Mouse (Mus musculus): ENCODE measurements at regions not wholly inside any gene's neighbourhood (a gene's known extent, or its start where the extent isn't known, plus 50 kb on each side); places are given as distances from the start of the nearest gene placed in this dataset.

- no peak overlapping the region for H3K27ac ChIP-seq
- H3K9me3 ChIP-seq (replicated peaks) = no peaks in the 10 kb centered on the region
- no peak overlapping the region for H3K4me3 ChIP-seq
- no peak overlapping the region for H3K9ac ChIP-seq
- H3K36me3 ChIP-seq = no peaks in the 10 kb centered on the region
- 42% methylated on average over 4 of the region's 4 CpGs for WGBS
- peak; percentile 61; the same call in 1 of the 2 replicates for ATAC-seq (ENCODE audit: low FRiP score)
- H3K4me2 ChIP-seq (replicated peaks) = no peak overlapping the region
- H3K4me1 ChIP-seq = peaks cover 9% of the 10 kb centered on the region
- H3K27me3 ChIP-seq = no peaks in the 10 kb centered on the region
Measured at GRCm38 (mm10) chr16:64275860-64276597, 326.2 kb downstream of the Csnka2ip start.

GRCm38 (mm10) chr16:64275420-64275819 is 326.8 kb downstream of the Csnka2ip start:
- no peak overlapping the region for H3K27ac ChIP-seq
- no peak overlapping the region for H3K4me3 ChIP-seq
- no peaks in the 10 kb centered on the region for H3K36me3 ChIP-seq
- WGBS = 33% methylated on average over 5 of the region's 5 CpGs
- no peaks in the 10 kb centered on the region for H3K9me3 ChIP-seq (replicated peaks)
- no peak overlapping the region for H3K9ac ChIP-seq
- no peaks in the 10 kb centered on the region for H3K27me3 ChIP-seq
- peaks cover 9% of the 10 kb centered on the region for H3K4me1 ChIP-seq
- peak; percentile 90 for ATAC-seq (ENCODE audit: low FRiP score)
- H3K4me2 ChIP-seq (replicated peaks) = no peak overlapping the region

DNA sequence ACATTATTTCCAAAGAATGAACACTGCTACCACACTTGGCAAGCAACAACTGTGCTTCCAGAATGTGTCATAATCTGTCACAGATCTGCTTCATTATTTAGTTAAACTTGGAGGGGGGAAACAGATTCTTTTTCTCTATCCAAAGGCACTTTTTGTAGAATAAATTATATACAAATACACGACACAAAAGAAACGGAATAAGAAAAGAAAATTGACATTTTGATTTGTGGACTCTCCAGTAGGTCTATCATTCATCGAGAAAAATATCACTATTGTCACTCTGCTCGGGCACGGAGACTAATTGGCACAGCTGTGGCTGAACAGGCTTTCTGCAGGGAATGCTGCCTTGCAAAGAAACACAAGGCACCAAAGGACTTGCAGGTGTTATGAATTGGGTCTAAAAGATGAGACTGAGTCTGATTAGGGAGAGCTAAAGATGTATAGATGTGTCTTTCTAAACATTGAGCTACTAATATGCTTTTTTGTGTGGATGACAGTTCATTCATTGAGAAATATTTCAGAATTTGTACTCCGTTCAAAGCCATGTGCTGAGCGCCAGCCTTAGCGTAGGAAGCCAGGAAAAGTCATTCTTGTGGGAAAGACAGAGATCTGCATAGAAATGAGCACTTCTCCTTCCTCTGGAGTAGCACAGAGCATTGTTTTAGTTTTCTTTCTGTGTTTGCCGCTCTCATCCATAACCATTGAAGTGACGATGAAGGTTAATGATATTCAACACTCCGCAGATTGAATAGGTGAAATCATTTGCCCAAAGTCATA is 337.1 kb downstream of the Csnka2ip start:
- Histone ChIP-seq H3K4me1 (peaks cover 7% of the 10 kb centered on the region; the same call in 1 of the 2 replicates), H3K4me3 (no peak overlapping the region), H3K9ac (no peak overlapping the region), H3K36me3 (no peaks in the 10 kb centered on the region), H3K4me2 (replicated peaks) (no peak overlapping the region), H3K27me3 (no peaks in the 10 kb centered on the region), H3K9me3 (replicated peaks) (no peaks in the 10 kb centered on the region), H3K27ac (no peak overlapping the region)
- ATAC-seq (ENCODE audit: low FRiP score) = peak; percentile 77
- WGBS = 48% methylated on average over 11 of the region's 11 CpGs

GRCm38 (mm10) chr16:64251155-64251554 is 351.1 kb downstream of the Csnka2ip start:
- H3K27me3 ChIP-seq = no peaks in the 10 kb centered on the region

DNA sequence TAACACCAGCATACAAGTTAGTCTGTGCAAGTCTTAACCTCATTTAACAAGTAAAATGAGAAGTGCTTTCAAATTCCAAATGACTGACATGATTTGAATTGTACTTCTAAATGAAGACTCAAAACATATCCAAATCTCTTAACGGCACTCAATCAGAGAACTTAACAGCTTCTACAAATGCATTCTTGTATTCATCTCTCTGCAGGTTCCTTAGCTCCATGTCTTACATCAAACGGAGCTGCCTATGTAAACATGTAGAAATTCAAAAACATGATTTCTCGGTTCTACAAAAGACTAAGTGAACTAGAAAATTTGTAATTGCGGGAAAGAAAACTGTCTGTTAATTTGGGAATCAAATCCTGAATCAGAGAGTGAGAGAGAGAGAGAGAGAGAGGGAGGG is 353.5 kb downstream of the Csnka2ip start:
- no peak overlapping the region for H3K4me3 ChIP-seq
- H3K27me3 ChIP-seq = no peaks in the 10 kb centered on the region
- ATAC-seq (ENCODE audit: low FRiP score) = no peak
- H3K4me1 ChIP-seq = no peaks in the 10 kb centered on the region
- H3K36me3 ChIP-seq = no peaks in the 10 kb centered on the region
- H3K27ac ChIP-seq = no peak overlapping the region
- WGBS = 57% methylated on average over 4 of the region's 4 CpGs
- H3K9me3 ChIP-seq (replicated peaks) = no peaks in the 10 kb centered on the region
- H3K4me2 ChIP-seq (replicated peaks) = no peak overlapping the region
- no peak overlapping the region for H3K9ac ChIP-seq

More at GRCm38 (mm10) chr16:64251155-64251554, 351.1 kb downstream of the Csnka2ip start:
- Histone ChIP-seq H3K9ac (no peak overlapping the region), H3K27ac (no peak overlapping the region), H3K36me3 (no peaks in the 10 kb centered on the region), H3K4me2 (replicated peaks) (no peak overlapping the region), H3K4me1 (no peaks in the 10 kb centered on the region), H3K9me3 (replicated peaks) (no peaks in the 10 kb centered on the region), H3K4me3 (no peak overlapping the region)
- ATAC-seq (ENCODE audit: low FRiP score) = no peak
- 48% methylated on average over 1 of the region's 1 CpGs for WGBS

DNA sequence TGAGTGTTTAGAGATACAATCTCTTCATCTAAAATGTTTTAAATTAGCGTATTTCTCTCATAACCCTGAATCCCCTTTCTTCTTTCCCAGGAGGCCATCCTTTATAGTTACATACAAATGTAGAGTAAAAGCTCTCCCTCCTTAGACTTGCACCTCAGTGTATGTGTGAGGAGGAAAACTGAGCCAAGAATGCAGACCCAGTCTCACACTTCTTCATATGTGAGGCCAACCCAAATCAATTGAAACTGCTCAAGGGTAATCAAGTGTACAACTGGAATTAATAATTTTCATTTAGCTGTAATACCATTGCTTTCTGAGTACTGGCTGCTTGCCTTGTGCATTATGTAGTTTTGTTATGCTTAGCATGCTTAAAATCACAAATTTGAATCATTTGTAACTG is 356.3 kb downstream of the Csnka2ip start:
- ATAC-seq (ENCODE audit: low FRiP score) = no peak

DNA sequence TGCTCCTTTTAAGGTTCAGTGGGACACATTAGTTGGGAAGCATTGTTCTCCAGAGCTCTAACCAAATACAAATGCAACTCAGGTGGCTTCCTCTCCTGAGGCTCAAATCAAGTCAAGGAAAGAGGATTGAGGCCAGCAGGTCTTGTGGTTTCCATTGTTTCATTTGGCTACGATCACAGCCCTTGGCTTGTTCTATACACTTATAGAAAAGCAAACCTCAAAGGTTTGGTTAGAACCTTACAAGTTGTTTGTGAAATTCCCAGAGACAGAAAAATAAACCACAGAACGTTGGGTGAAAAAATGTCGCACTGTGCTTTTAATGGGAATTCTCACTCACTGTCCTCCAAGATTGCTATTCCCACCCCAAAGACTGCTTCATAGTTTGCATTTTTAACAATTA is 360.4 kb upstream of the Epha3 start:
- ATAC-seq (ENCODE audit: low FRiP score) = no peak
- no peaks in the 10 kb centered on the region for H3K4me1 ChIP-seq
- no peak overlapping the region for H3K4me3 ChIP-seq
- no peak overlapping the region for H3K9ac ChIP-seq
- no peaks in the 10 kb centered on the region for H3K36me3 ChIP-seq
- H3K4me2 ChIP-seq (replicated peaks) = no peak overlapping the region
- H3K27ac ChIP-seq = no peak overlapping the region
- H3K27me3 ChIP-seq = no peaks in the 10 kb centered on the region
- WGBS = 82% methylated on average over 3 of the region's 3 CpGs
- no peaks in the 10 kb centered on the region for H3K9me3 ChIP-seq (replicated peaks)

More for the DNA sequence above, 356.3 kb downstream of the Csnka2ip start:
- Histone ChIP-seq H3K27ac (no peak overlapping the region), H3K9me3 (replicated peaks) (no peaks in the 10 kb centered on the region), H3K4me2 (replicated peaks) (no peak overlapping the region), H3K36me3 (no peaks in the 10 kb centered on the region), H3K4me1 (no peaks in the 10 kb centered on the region), H3K4me3 (no peak overlapping the region), H3K9ac (no peak overlapping the region), H3K27me3 (no peaks in the 10 kb centered on the region)
- WGBS = 93% methylated on average over 1 of the region's 1 CpGs

DNA sequence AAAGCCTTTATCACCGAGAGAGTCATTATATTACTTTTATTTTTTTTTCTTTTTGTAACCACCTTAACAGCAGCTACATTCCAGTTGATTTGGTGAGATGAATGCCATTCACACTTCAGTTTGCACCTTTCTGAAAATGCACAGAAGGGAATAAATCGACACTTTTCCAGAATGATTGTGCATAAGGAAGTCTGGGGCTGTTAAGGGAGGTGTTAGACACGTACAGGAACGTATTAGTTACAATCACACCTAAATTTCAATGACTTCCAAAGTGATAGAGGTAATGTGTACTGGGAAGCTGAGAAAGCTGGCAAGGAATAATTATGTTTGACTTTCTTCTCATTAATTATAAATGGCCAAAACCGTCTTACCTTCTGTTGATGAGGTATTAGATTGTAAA is 352.7 kb upstream of the Epha3 start:
- no peak for ATAC-seq (ENCODE audit: low FRiP score)
- Histone ChIP-seq H3K4me3 (no peak overlapping the region), H3K4me2 (replicated peaks) (no peak overlapping the region), H3K27ac (no peak overlapping the region), H3K36me3 (no peaks in the 10 kb centered on the region), H3K9me3 (replicated peaks) (no peaks in the 10 kb centered on the region), H3K9ac (no peak overlapping the region), H3K4me1 (no peaks in the 10 kb centered on the region), H3K27me3 (no peaks in the 10 kb centered on the region)
- 85% methylated on average over 5 of the region's 5 CpGs for WGBS

DNA sequence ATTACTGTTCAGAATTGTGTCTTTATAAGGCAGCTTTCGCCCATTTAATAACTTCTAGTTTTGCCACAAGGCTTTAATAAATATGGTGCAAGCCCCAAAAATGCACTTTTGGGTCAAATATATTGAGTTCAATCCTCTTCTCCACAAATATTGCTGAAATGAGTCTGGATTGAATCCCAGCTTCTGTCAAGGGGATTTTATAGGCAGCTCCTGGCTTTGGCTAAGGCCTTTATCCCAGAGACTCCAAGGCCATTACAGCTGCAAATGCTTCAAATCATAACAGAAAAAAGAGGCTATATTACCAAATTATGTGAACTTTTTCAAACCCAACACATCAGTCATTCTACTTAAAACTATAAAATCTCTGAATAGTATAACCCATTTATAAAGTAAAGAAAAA is 347.9 kb upstream of the Epha3 start:
- no peak for ATAC-seq (ENCODE audit: low FRiP score)
- Histone ChIP-seq H3K4me1 (no peaks in the 10 kb centered on the region), H3K27ac (no peak overlapping the region), H3K36me3 (no peaks in the 10 kb centered on the region), H3K4me3 (no peak overlapping the region), H3K9me3 (replicated peaks) (no peaks in the 10 kb centered on the region), H3K4me2 (replicated peaks) (no peak overlapping the region), H3K27me3 (no peaks in the 10 kb centered on the region), H3K9ac (no peak overlapping the region)
- 75% methylated on average over 1 of the region's 1 CpGs for WGBS

DNA sequence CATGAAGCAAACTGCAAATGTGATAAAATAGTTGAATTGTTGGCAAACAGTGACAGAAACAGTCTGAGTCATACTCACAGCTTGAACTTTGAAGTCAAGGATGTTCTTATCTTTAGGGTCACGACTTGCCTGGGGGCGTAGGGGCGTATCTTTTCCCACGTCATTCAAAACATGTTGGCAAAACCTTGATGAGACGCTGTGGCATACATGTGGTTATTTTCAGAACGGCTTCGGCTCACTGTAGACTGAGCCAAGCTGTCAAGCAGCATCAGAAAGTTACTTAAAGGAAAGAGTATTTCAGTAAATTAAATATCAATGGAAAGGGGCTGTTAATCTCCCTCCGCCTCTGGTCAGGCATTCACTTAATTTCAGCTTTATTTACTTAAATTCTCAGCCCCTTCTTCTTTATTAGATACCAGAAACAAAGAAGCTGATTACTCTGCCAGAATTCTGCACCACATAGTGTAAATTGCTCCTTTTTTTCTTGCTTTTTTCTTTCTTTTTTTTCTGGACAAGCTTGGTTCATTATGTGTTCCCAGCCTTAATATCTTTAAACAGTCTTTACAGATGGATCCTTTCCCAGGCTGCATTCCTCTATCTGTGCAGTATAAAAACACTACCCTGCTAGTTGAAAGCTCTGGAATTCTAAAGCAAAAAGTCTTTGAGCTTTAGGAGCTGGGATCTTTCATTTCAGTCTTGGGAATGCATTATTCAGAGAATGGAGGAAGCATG is 302.9 kb upstream of the Epha3 start:
- H3K9me3 ChIP-seq (replicated peaks) = no peaks in the 10 kb centered on the region
- H3K4me3 ChIP-seq = no peak overlapping the region
- no peak overlapping the region for H3K9ac ChIP-seq
- no peak overlapping the region for H3K4me2 ChIP-seq (replicated peaks)
- WGBS = 60% methylated on average over 8 of the region's 8 CpGs
- H3K27me3 ChIP-seq = no peaks in the 10 kb centered on the region
- no peaks in the 10 kb centered on the region for H3K36me3 ChIP-seq
- no peak for ATAC-seq (ENCODE audit: low FRiP score)
- no peak overlapping the region for H3K27ac ChIP-seq
- H3K4me1 ChIP-seq = no peaks in the 10 kb centered on the region

DNA sequence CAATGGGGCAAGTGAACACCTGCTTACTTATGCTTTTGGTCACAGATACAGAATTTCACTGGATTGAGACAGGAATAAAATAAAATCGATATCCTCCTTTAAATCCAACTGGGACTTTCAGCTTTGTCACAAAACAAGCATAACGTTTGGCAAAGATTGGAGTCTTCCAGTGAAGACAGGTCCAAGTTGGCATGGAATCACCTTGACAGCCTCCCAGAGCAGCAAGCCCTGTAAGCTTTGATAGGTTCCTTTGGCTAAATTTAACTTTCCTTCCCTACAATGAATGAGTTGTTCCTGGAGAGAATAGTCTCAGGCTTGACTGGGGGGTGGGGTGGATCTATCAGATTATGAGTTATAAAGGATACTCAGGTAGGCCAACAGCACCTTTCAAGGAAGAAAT is 302.1 kb upstream of the Epha3 start:
- Histone ChIP-seq H3K9me3 (replicated peaks) (no peaks in the 10 kb centered on the region), H3K4me1 (no peaks in the 10 kb centered on the region), H3K27ac (no peak overlapping the region), H3K36me3 (no peaks in the 10 kb centered on the region), H3K9ac (no peak overlapping the region), H3K4me3 (no peak overlapping the region), H3K27me3 (no peaks in the 10 kb centered on the region), H3K4me2 (replicated peaks) (no peak overlapping the region)
- WGBS = 90% methylated on average over 2 of the region's 2 CpGs
- no peak for ATAC-seq (ENCODE audit: low FRiP score)

- Histone ChIP-seq H3K9me3 (replicated peaks) (no peaks in the 10 kb centered on the region), H3K4me1 (no peaks in the 10 kb centered on the region), H3K27me3 (no peaks in the 10 kb centered on the region), H3K4me3 (no peak overlapping the region), H3K9ac (no peak overlapping the region), H3K27ac (no peak overlapping the region), H3K36me3 (no peaks in the 10 kb centered on the region), H3K4me2 (replicated peaks) (no peak overlapping the region)
- ATAC-seq (ENCODE audit: low FRiP score) = no peak
- WGBS = 79% methylated on average over 14 of the region's 14 CpGs
Measured at GRCm38 (mm10) chr16:64145687-64146535, 281.9 kb upstream of the Epha3 start.

Data from hindbrain, embryonic 12.5 days (tissue).